In the genomic region with DNA sequence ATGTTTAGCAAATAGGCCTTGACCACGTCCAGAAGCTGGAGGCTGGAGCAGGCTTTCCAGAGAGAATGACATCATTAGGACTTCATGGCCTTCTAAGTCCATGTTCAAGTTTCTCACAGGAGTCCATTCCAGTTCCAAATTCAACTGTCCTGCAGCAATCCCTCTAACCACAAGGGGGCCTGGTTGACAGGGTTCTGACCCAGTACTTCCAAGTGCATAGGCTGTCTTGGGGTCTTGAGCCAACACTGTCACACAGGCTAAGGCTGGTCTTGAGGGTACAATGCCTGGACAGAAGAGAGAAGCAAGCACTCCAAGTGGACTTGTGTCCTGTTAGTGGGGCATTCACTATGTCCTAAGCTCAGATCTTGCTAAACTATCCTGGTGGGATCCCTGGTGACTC, we compare ENCODE assay signal across 9 mouse cellular contexts.
DNase-seq lines count a peak whose midpoint lies in the region; ATAC-seq and TF ChIP-seq lines count a peak whose summit lies in the region.
"Had no signal": no experiment of that assay in that cellular context is flagged by ENCODE, and none has a peak within 500 bp of the region (broad histone marks: within the 10 kb centered on the region; RNA-seq: fewer than 3 reads in every experiment).

No protein-coding gene starts in this region.

- no peak overlapping the region for H3K4me2 ChIP-seq in forebrain, postnatal 0 days (ENCODE audit: low read depth)
- H3K4me2 ChIP-seq in forebrain, embryonic 12.5 days, result no peak overlapping the region
- no peak overlapping the region for H3K4me2 ChIP-seq in midbrain, embryonic 14.5 days (ENCODE audit: low read length)
- H3K4me2 ChIP-seq in midbrain, embryonic 13.5 days (replicated peaks), result no peak overlapping the region
- H3K4me2 ChIP-seq in kidney, postnatal 0 days (ENCODE audit: low read length), result no peak overlapping the region
- H3K4me2 ChIP-seq: limb, embryonic 15.5 days had no signal

- H3K36me3 ChIP-seq in forebrain, postnatal 0 days (ENCODE audit: insufficient read depth), result no peaks in the 10 kb centered on the region
- no peaks in the 10 kb centered on the region for H3K36me3 ChIP-seq in forebrain, embryonic 12.5 days (replicated peaks)
- H3K36me3 ChIP-seq in midbrain, embryonic 14.5 days (ENCODE audit: control insufficient read depth, insufficient read depth, low read length), result no peaks in the 10 kb centered on the region
- H3K36me3 ChIP-seq in midbrain, embryonic 13.5 days, result no peaks in the 10 kb centered on the region
- H3K36me3 ChIP-seq in kidney, postnatal 0 days (ENCODE audit: insufficient read depth, low read length), result no peaks in the 10 kb centered on the region
- H3K36me3 ChIP-seq: limb, embryonic 15.5 days had no signal

- WGBS in forebrain, postnatal 0 days, result 55% methylated on average over 1 of the region's 1 CpGs
- WGBS in forebrain, embryonic 12.5 days, result 65% methylated on average over 1 of the region's 1 CpGs
- WGBS in midbrain, embryonic 14.5 days, result 63% methylated on average over 1 of the region's 1 CpGs
- WGBS in midbrain, embryonic 13.5 days, result 75% methylated on average over 1 of the region's 1 CpGs
- WGBS in kidney, postnatal 0 days, result 72% methylated on average over 1 of the region's 1 CpGs

- H3K9me3 ChIP-seq in forebrain, postnatal 0 days (ENCODE audit: low read length), result no peaks in the 10 kb centered on the region
- H3K9me3 ChIP-seq in forebrain, embryonic 12.5 days, result no peaks in the 10 kb centered on the region
- H3K9me3 ChIP-seq in midbrain, embryonic 14.5 days (ENCODE audit: control insufficient read depth, low read length), result no peaks in the 10 kb centered on the region
- H3K9me3 ChIP-seq in midbrain, embryonic 13.5 days, result no peaks in the 10 kb centered on the region
- no peaks in the 10 kb centered on the region for H3K9me3 ChIP-seq in kidney, postnatal 0 days (replicated peaks; ENCODE audit: low read length)
- H3K9me3 ChIP-seq: limb, embryonic 15.5 days had no signal

- no peak for ATAC-seq in forebrain, postnatal 0 days
- no peak for ATAC-seq in forebrain, embryonic 12.5 days (ENCODE audit: low FRiP score)
- ATAC-seq in midbrain, embryonic 14.5 days (ENCODE audit: low FRiP score, low TSS enrichment), result no peak
- no peak for ATAC-seq in midbrain, embryonic 13.5 days
- peak; percentile 56 for ATAC-seq in kidney, postnatal 0 days (replicated peaks; ENCODE audit: low FRiP score, low read depth)

- H3K4me3 ChIP-seq in forebrain, postnatal 0 days (ENCODE audit: low read depth, low read length), result no peak overlapping the region
- H3K4me3 ChIP-seq in forebrain, embryonic 12.5 days (replicated peaks), result no peak overlapping the region
- no peak overlapping the region for H3K4me3 ChIP-seq in midbrain, embryonic 14.5 days (replicated peaks; ENCODE audit: low read depth, low read length)
- H3K4me3 ChIP-seq in midbrain, embryonic 13.5 days (replicated peaks), result no peak overlapping the region
- H3K4me3 ChIP-seq in bone marrow macrophage, adult 2 months (ENCODE audit: insufficient read depth, low read length), result no peak overlapping the region
- H3K4me3 ChIP-seq in kidney, postnatal 0 days (replicated peaks; ENCODE audit: low read depth, low read length), result no peak overlapping the region
- H3K4me3 ChIP-seq: limb, embryonic 15.5 days had no signal

- TF ChIP-seq CTCF in forebrain, postnatal 0 days (IDR thresholded peaks at IDR 0.05; ENCODE audit: low read depth), result peak; percentile 53
- 0 out of 2 replicates have a peak, but pooled peaks have one; percentile 8 for TF ChIP-seq CTCF in bone marrow macrophage, adult 2 months (IDR thresholded peaks at IDR 0.05; ENCODE audit: low read depth, low read length)
- peak; percentile 76 for TF ChIP-seq CTCF in kidney, postnatal 0 days (IDR thresholded peaks at IDR 0.05; ENCODE audit: low read depth)

- TF ChIP-seq POLR2A in bone marrow macrophage, adult 2 months (IDR thresholded peaks at IDR 0.05; ENCODE audit: borderline replicate concordance, low read depth, low read length), result no peak

- no peaks in the 10 kb centered on the region for H3K27me3 ChIP-seq in forebrain, postnatal 0 days (ENCODE audit: insufficient read depth, low read length)
- no peaks in the 10 kb centered on the region for H3K27me3 ChIP-seq in forebrain, embryonic 12.5 days
- no peaks in the 10 kb centered on the region for H3K27me3 ChIP-seq in midbrain, embryonic 14.5 days (ENCODE audit: control insufficient read depth, insufficient read depth, low read length)
- no peaks in the 10 kb centered on the region for H3K27me3 ChIP-seq in midbrain, embryonic 13.5 days
- no peaks in the 10 kb centered on the region for H3K27me3 ChIP-seq in kidney, postnatal 0 days (ENCODE audit: insufficient read depth, low read length)
- H3K27me3 ChIP-seq: limb, embryonic 15.5 days had no signal

- DNase-seq in forebrain, postnatal 0 days, result no peak
- peak; percentile 35 for DNase-seq in midbrain, embryonic 14.5 days
- peak; percentile 63 for DNase-seq in kidney, postnatal 0 days (ENCODE audit: low spot score)
- DNase-seq in T-cell, adult 2 months (ENCODE audit: low spot score), result no peak
- DNase-seq in Muller cell, postnatal 12 days (ENCODE audit: inconsistent ontology term), result no peak

- no peak overlapping the region for H3K27ac ChIP-seq in forebrain, postnatal 0 days (ENCODE audit: low read depth, low read length)
- no peak overlapping the region for H3K27ac ChIP-seq in forebrain, embryonic 12.5 days
- H3K27ac ChIP-seq in midbrain, embryonic 14.5 days (replicated peaks; ENCODE audit: low read depth, low read length), result no peak overlapping the region
- H3K27ac ChIP-seq in midbrain, embryonic 13.5 days, result no peak overlapping the region
- H3K27ac ChIP-seq in bone marrow macrophage, adult 2 months (ENCODE audit: insufficient read depth, low read depth, low read length), result no peak overlapping the region
- H3K27ac ChIP-seq in kidney, postnatal 0 days, result no peak overlapping the region
- H3K27ac ChIP-seq: limb, embryonic 15.5 days had no signal

- H3K9ac ChIP-seq in forebrain, postnatal 0 days, result no peak overlapping the region
- H3K9ac ChIP-seq in forebrain, embryonic 12.5 days, result no peak overlapping the region
- H3K9ac ChIP-seq in midbrain, embryonic 14.5 days (replicated peaks; ENCODE audit: low read length), result no peak overlapping the region
- H3K9ac ChIP-seq in midbrain, embryonic 13.5 days (replicated peaks), result no peak overlapping the region
- H3K9ac ChIP-seq in kidney, postnatal 0 days (ENCODE audit: low read depth, low read length), result no peak overlapping the region
- H3K9ac ChIP-seq: limb, embryonic 15.5 days had no signal

- no peaks in the 10 kb centered on the region for H3K4me1 ChIP-seq in forebrain, postnatal 0 days (ENCODE audit: insufficient read depth)
- no peaks in the 10 kb centered on the region for H3K4me1 ChIP-seq in forebrain, embryonic 12.5 days
- H3K4me1 ChIP-seq in midbrain, embryonic 14.5 days (ENCODE audit: control insufficient read depth, insufficient read depth, low read length), result no peaks in the 10 kb centered on the region
- H3K4me1 ChIP-seq in midbrain, embryonic 13.5 days (replicated peaks), result no peaks in the 10 kb centered on the region
- H3K4me1 ChIP-seq in bone marrow macrophage, adult 2 months (ENCODE audit: control insufficient read depth, insufficient read depth, low read length), result no peaks in the 10 kb centered on the region
- H3K4me1 ChIP-seq in kidney, postnatal 0 days (replicated peaks; ENCODE audit: insufficient read depth, low read length), result no peaks in the 10 kb centered on the region

Comparison
In these comparisons a context has a peak if more than half of its experiments do, and no peak if none do; other contexts are left out.
1. DNase-seq: peak in midbrain, embryonic 14.5 days (single experiment) and kidney, postnatal 0 days (single experiment); none in forebrain, postnatal 0 days (single experiment), T-cell, adult 2 months (single experiment) and Muller cell, postnatal 12 days (single experiment).
2. CTCF ChIP-seq: peak in every context shown above with its lines; median percentile 76 in kidney, postnatal 0 days; 53 in forebrain, postnatal 0 days; 8 in bone marrow macrophage, adult 2 months.